Mouse (Mus musculus): ENCODE measurements at regions not wholly inside any gene's neighbourhood (a gene's known extent, or its start where the extent isn't known, plus 50 kb on each side); places are given as distances from the start of the nearest gene placed in this dataset.

DNA sequence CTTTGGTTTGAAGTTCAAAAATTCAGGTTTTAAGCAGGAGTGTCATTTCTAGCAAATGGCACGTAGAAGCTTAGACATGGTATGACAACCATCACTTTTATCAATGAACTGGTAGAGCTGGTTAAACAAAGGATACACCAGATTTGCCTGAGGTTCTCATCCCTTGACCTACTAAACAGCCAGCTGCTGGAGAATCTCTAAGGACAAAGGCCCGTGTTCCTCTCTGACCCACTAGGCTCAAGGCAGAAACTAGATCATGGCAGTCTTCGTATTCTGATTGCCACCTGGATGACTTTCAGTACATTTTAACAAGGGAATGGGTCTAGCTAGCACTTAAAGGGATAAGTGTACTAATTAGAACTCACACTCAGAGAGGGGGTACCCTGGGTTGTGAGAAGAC, 155.2 kb upstream of the Bcl6 start:
- no peak for TF ChIP-seq CTCF (IDR thresholded peaks at IDR 0.05; ENCODE audit: low read depth)
- no peak for TF ChIP-seq EP300 (IDR thresholded peaks at IDR 0.05; ENCODE audit: low read depth)

Measured in heart, postnatal 0 days (tissue).